Mouse (Mus musculus): Measurements from ENCODE around the gene Hprt. TPM values are rescaled to one million over a fixed set of nuclear protein-coding genes. Genes with fewer than 3 reads are reported as not detected.
"Not testable (repeated sequence)": the region's sequence is repeated elsewhere in the genome, so short reads cannot be mapped to it uniquely, and the experiment has no call there.

The Hprt gene
- polyA plus RNA-seq, 1 experiment: 374 TPM

- H3K4me3 ChIP-seq (ENCODE audit: insufficient read depth, low read length): no peak overlapping the region
- H3K27ac ChIP-seq (ENCODE audit: insufficient read depth, low read depth, low read length): no peak overlapping the region
- TF ChIP-seq POLR2A (IDR thresholded peaks at IDR 0.05; ENCODE audit: borderline replicate concordance, low read depth, low read length): no peak
- no peak for TF ChIP-seq CTCF (IDR thresholded peaks at IDR 0.05; ENCODE audit: low read depth, low read length)
- no peaks in the 10 kb centered on the region for H3K4me1 ChIP-seq (ENCODE audit: control insufficient read depth, insufficient read depth, low read length)
Measured at GRCm38 (mm10) chrX:52978576-52978975, 9.4 kb upstream of the Hprt start.

- H3K4me1 ChIP-seq (ENCODE audit: control insufficient read depth, insufficient read depth, low read length): no peaks in the 10 kb centered on the region
- no peak for TF ChIP-seq CTCF (IDR thresholded peaks at IDR 0.05; ENCODE audit: low read depth, low read length)
- TF ChIP-seq POLR2A (IDR thresholded peaks at IDR 0.05; ENCODE audit: borderline replicate concordance, low read depth, low read length): no peak
- no peak overlapping the region for H3K27ac ChIP-seq (ENCODE audit: insufficient read depth, low read depth, low read length)
- H3K4me3 ChIP-seq (ENCODE audit: insufficient read depth, low read length): no peak overlapping the region
Measured at GRCm38 (mm10) chrX:52981378-52981777, 6.6 kb upstream of the Hprt start.

GRCm38 (mm10) chrX:52994726-52995125 is 6.8 kb downstream of the Hprt start:
- H3K4me1 ChIP-seq (ENCODE audit: control insufficient read depth, insufficient read depth, low read length); H3K4me3 ChIP-seq (ENCODE audit: insufficient read depth, low read length); H3K27ac ChIP-seq (ENCODE audit: insufficient read depth, low read depth, low read length): not testable (repeated sequence)

GRCm38 (mm10) chrX:53004887-53005286 is 16.9 kb downstream of the Hprt start:
- H3K4me3 ChIP-seq (ENCODE audit: insufficient read depth, low read length); H3K4me1 ChIP-seq (ENCODE audit: control insufficient read depth, insufficient read depth, low read length): not testable (repeated sequence)

GRCm38 (mm10) chrX:53006062-53006461 is 18.1 kb downstream of the Hprt start:
- Histone ChIP-seq H3K4me3 (ENCODE audit: insufficient read depth, low read length) (no peak overlapping the region), H3K27ac (ENCODE audit: insufficient read depth, low read depth, low read length) (no peak overlapping the region), H3K4me1 (ENCODE audit: control insufficient read depth, insufficient read depth, low read length) (no peaks in the 10 kb centered on the region)
- no peak for TF ChIP-seq CTCF (IDR thresholded peaks at IDR 0.05; ENCODE audit: low read depth, low read length)

More at GRCm38 (mm10) chrX:53004887-53005286, 16.9 kb downstream of the Hprt start:
- not testable (repeated sequence) for H3K27ac ChIP-seq (ENCODE audit: insufficient read depth, low read depth, low read length)

GRCm38 (mm10) chrX:53015549-53015948 is 27.6 kb downstream of the Hprt start:
- TF ChIP-seq POLR2A (IDR thresholded peaks at IDR 0.05; ENCODE audit: borderline replicate concordance, low read depth, low read length) (no peak), CTCF (IDR thresholded peaks at IDR 0.05; ENCODE audit: low read depth, low read length) (no peak)
- Histone ChIP-seq H3K4me3 (ENCODE audit: insufficient read depth, low read length) (no peak overlapping the region), H3K4me1 (ENCODE audit: control insufficient read depth, insufficient read depth, low read length) (no peaks in the 10 kb centered on the region), H3K27ac (ENCODE audit: insufficient read depth, low read depth, low read length) (no peak overlapping the region)

- Histone ChIP-seq H3K27ac (ENCODE audit: insufficient read depth, low read depth, low read length) (no peak overlapping the region), H3K4me1 (ENCODE audit: control insufficient read depth, insufficient read depth, low read length) (no peaks in the 10 kb centered on the region), H3K4me3 (ENCODE audit: insufficient read depth, low read length) (no peak overlapping the region)
- TF ChIP-seq CTCF (IDR thresholded peaks at IDR 0.05; ENCODE audit: low read depth, low read length) (no peak), POLR2A (IDR thresholded peaks at IDR 0.05; ENCODE audit: borderline replicate concordance, low read depth, low read length) (no peak)
Measured at GRCm38 (mm10) chrX:53023021-53023420, 35.1 kb downstream of the Hprt start.

- not testable (repeated sequence) for H3K4me3 ChIP-seq (ENCODE audit: insufficient read depth, low read length); H3K27ac ChIP-seq (ENCODE audit: insufficient read depth, low read depth, low read length); H3K4me1 ChIP-seq (ENCODE audit: control insufficient read depth, insufficient read depth, low read length)
Measured at GRCm38 (mm10) chrX:53024268-53024667, 36.3 kb downstream of the Hprt start.

- Histone ChIP-seq H3K27ac (ENCODE audit: insufficient read depth, low read depth, low read length) (no peak overlapping the region), H3K4me1 (ENCODE audit: control insufficient read depth, insufficient read depth, low read length) (peaks cover 2% of the 10 kb centered on the region), H3K4me3 (ENCODE audit: insufficient read depth, low read length) (no peak overlapping the region)
- TF ChIP-seq POLR2A (IDR thresholded peaks at IDR 0.05; ENCODE audit: borderline replicate concordance, low read depth, low read length): no peak
- no peak for TF ChIP-seq CTCF (IDR thresholded peaks at IDR 0.05; ENCODE audit: low read depth, low read length)
Measured at GRCm38 (mm10) chrX:53025471-53026223, 37.7 kb downstream of the Hprt start.

- H3K4me1 ChIP-seq (ENCODE audit: control insufficient read depth, insufficient read depth, low read length): peaks cover 2% of the 10 kb centered on the region
Measured at GRCm38 (mm10) chrX:53029559-53029958, 41.6 kb downstream of the Hprt start.

GRCm38 (mm10) chrX:53038194-53038593 is 50.3 kb downstream of the Hprt start:
- H3K4me1 ChIP-seq (ENCODE audit: control insufficient read depth, insufficient read depth, low read length): peaks cover 2% of the 10 kb centered on the region; the same call in 1 of the 2 replicates
- H3K27ac ChIP-seq (ENCODE audit: insufficient read depth, low read depth, low read length): no peak overlapping the region
- TF ChIP-seq POLR2A (IDR thresholded peaks at IDR 0.05; ENCODE audit: borderline replicate concordance, low read depth, low read length) (no peak), CTCF (IDR thresholded peaks at IDR 0.05; ENCODE audit: low read depth, low read length) (no peak)
- no peak overlapping the region for H3K4me3 ChIP-seq (ENCODE audit: insufficient read depth, low read length)

More at GRCm38 (mm10) chrX:53029559-53029958, 41.6 kb downstream of the Hprt start:
- Histone ChIP-seq H3K4me3 (ENCODE audit: insufficient read depth, low read length) (no peak overlapping the region), H3K27ac (ENCODE audit: insufficient read depth, low read depth, low read length) (no peak overlapping the region)
- TF ChIP-seq POLR2A (IDR thresholded peaks at IDR 0.05; ENCODE audit: borderline replicate concordance, low read depth, low read length): no peak
- TF ChIP-seq CTCF (IDR thresholded peaks at IDR 0.05; ENCODE audit: low read depth, low read length): no peak
